Mouse (Mus musculus) activated CD4-positive, CD25-positive, alpha-beta regulatory T cell, adult 4 months (primary cell): ENCODE measurements around the gene Spsb3. TPM values are rescaled to one million over a fixed set of nuclear protein-coding genes. Genes with fewer than 3 reads are reported as not detected.
A peak's percentile ranks its signal among the peaks of the same experiment; 100 is the strongest.

Experiments used
- ATAC-seq: one replicate; pipeline ENCODE4 v1.8.0; 2017
- polyA plus RNA-seq, 2 experiments: library from polyadenylated mRNA; unstranded; fragments of 100-300 nt; shearing (Covaris generic); gene quantifications; one replicate each; pipeline ENCODE4 v1.2.1; 2017

The Spsb3 gene
- polyA plus RNA-seq, 2 experiments from 2014 or later = 38.5 to 50.9 TPM

- no peak for ATAC-seq
Measured at GRCm38 (mm10) chr17:24897600-24897999, 11.2 kb downstream of the Spsb3 start.

- no peak for ATAC-seq
Measured at GRCm38 (mm10) chr17:24898041-24898854, 11.8 kb downstream of the Spsb3 start.

- ATAC-seq = no peak
Measured at GRCm38 (mm10) chr17:24899153-24899552, 12.7 kb downstream of the Spsb3 start.

GRCm38 (mm10) chr17:24900014-24900413 is 13.6 kb downstream of the Spsb3 start:
- no peak for ATAC-seq

GRCm38 (mm10) chr17:24902124-24902523 is 15.7 kb downstream of the Spsb3 start:
- ATAC-seq = no peak

- no peak for ATAC-seq
Measured at GRCm38 (mm10) chr17:24902671-24903474, 16.4 kb downstream of the Spsb3 start.

- ATAC-seq = no peak
Measured at GRCm38 (mm10) chr17:24903767-24904166, 17.3 kb downstream of the Spsb3 start.

- ATAC-seq = no peak
Measured at GRCm38 (mm10) chr17:24907591-24907990, 21.1 kb downstream of the Spsb3 start.

- ATAC-seq = no peak
Measured at GRCm38 (mm10) chr17:24913984-24914383, 27.5 kb downstream of the Spsb3 start.

GRCm38 (mm10) chr17:24923246-24923645 is 36.8 kb downstream of the Spsb3 start:
- no peak for ATAC-seq

- ATAC-seq = no peak
Measured at GRCm38 (mm10) chr17:24929506-24929905, 43.1 kb downstream of the Spsb3 start.

GRCm38 (mm10) chr17:24932431-24932830 is 46.0 kb downstream of the Spsb3 start:
- no peak for ATAC-seq

- ATAC-seq = no peak
Measured at GRCm38 (mm10) chr17:24933163-24933562, 46.7 kb downstream of the Spsb3 start.

GRCm38 (mm10) chr17:24934926-24935325 is 48.5 kb downstream of the Spsb3 start:
- ATAC-seq = no peak

GRCm38 (mm10) chr17:24935666-24936065 is 49.2 kb downstream of the Spsb3 start:
- no peak for ATAC-seq

- peak; percentile 97 for ATAC-seq
Measured at GRCm38 (mm10) chr17:24936259-24937237, 50.1 kb downstream of the Spsb3 start, which contains the start of gene Mapk8ip3. Mapk8ip3 (minus strand) TSS chr17:24936977.

GRCm38 (mm10) chr17:24937266-24937665 is 50.8 kb downstream of the Spsb3 start:
- ATAC-seq = no peak

Other genes starting within 250 kb of the Spsb3 start
- not detected for gene Slc9a3r2, start 236.3 kb upstream of the Spsb3 start, polyA plus RNA-seq
- gene Npw, start 228.2 kb upstream of the Spsb3 start, polyA plus RNA-seq = under 1 TPM in 1 of 2 experiments, not detected in 1; 0.66 TPM
- gene Zfp598, start 217.0 kb upstream of the Spsb3 start, polyA plus RNA-seq = 1 to 10 TPM; 4.5 to 4.6 TPM
- gene Syngr3, start 196.7 kb upstream of the Spsb3 start, polyA plus RNA-seq = 1 to 10 TPM in 1 of 2 experiments, under 1 TPM in 1; 0.43 to 1.2 TPM
- 10 to 100 TPM; 13.1 to 15.5 TPM for gene Gfer, start 190.5 kb upstream of the Spsb3 start, polyA plus RNA-seq
- 1 to 10 TPM; 1.4 to 1.5 TPM for gene Noxo1, start 190.4 kb upstream of the Spsb3 start, polyA plus RNA-seq
- gene Tbl3, start 179.0 kb upstream of the Spsb3 start, polyA plus RNA-seq = 10 to 100 TPM; 23.6 to 46.2 TPM
- not detected for gene Rnf151, start 168.6 kb upstream of the Spsb3 start, polyA plus RNA-seq
- gene Rps2, start 168.5 kb upstream of the Spsb3 start, polyA plus RNA-seq = 1,000 to 10,000 TPM in 1 of 2 experiments, 100 to 1,000 TPM in 1; 537 to 1,178 TPM
- gene Ndufb10, start 162.2 kb upstream of the Spsb3 start, polyA plus RNA-seq = 100 to 1,000 TPM; 226 to 265 TPM
- gene Rpl3l, start 158.8 kb upstream of the Spsb3 start, polyA plus RNA-seq = not detected
- 10 to 100 TPM; 33.5 to 39.9 TPM for gene Msrb1, start 150.0 kb upstream of the Spsb3 start, polyA plus RNA-seq
- gene Hs3st6, start 133.7 kb upstream of the Spsb3 start, polyA plus RNA-seq = not detected
- not detected for gene Meiob, start 82.4 kb upstream of the Spsb3 start, polyA plus RNA-seq
- 10 to 100 TPM; 23.4 to 28.1 TPM for gene Hagh, start 46.5 kb upstream of the Spsb3 start, polyA plus RNA-seq
- 1 to 10 TPM; 1.1 to 2.9 TPM for gene Fahd1, start 36.3 kb upstream of the Spsb3 start, polyA plus RNA-seq
- gene Igfals, start 20.6 kb upstream of the Spsb3 start, polyA plus RNA-seq = not detected
- 100 to 1,000 TPM in 1 of 2 experiments, 10 to 100 TPM in 1; 88.6 to 103 TPM for gene Nubp2, start 294 bp upstream of the Spsb3 start, polyA plus RNA-seq
- gene Eme2, start 8.4 kb downstream of the Spsb3 start, polyA plus RNA-seq = 10 to 100 TPM; 12.8 to 26.0 TPM
- gene Mrps34, start 8.5 kb downstream of the Spsb3 start, polyA plus RNA-seq = 10 to 100 TPM; 77.7 to 87.5 TPM
- 10 to 100 TPM; 51.5 to 53.2 TPM for gene Nme3, start 9.9 kb downstream of the Spsb3 start, polyA plus RNA-seq
- gene Mapk8ip3, start 50.3 kb downstream of the Spsb3 start, polyA plus RNA-seq = 10 to 100 TPM; 26.1 to 28.6 TPM
- 10 to 100 TPM; 27.9 to 35.8 TPM for gene Jpt2, start 74.0 kb downstream of the Spsb3 start, polyA plus RNA-seq
- 10 to 100 TPM; 12.6 to 17.1 TPM for gene Cramp1l, start 129.1 kb downstream of the Spsb3 start, polyA plus RNA-seq
- gene Ift140, start 129.4 kb downstream of the Spsb3 start, polyA plus RNA-seq = 10 to 100 TPM; 14.5 TPM
- under 1 TPM in 1 of 2 experiments, not detected in 1; 0.63 TPM for gene Tmem204, start 196.9 kb downstream of the Spsb3 start, polyA plus RNA-seq
- 10 to 100 TPM; 16.8 to 18.7 TPM for gene Telo2, start 229.3 kb downstream of the Spsb3 start, polyA plus RNA-seq
- not detected for gene Ptx4, start 234.1 kb downstream of the Spsb3 start, polyA plus RNA-seq
- 10 to 100 TPM; 15.4 to 16.8 TPM for gene Clcn7, start 246.7 kb downstream of the Spsb3 start, polyA plus RNA-seq